1 mouse cellular context compared by ENCODE assay signal in the genomic region with DNA sequence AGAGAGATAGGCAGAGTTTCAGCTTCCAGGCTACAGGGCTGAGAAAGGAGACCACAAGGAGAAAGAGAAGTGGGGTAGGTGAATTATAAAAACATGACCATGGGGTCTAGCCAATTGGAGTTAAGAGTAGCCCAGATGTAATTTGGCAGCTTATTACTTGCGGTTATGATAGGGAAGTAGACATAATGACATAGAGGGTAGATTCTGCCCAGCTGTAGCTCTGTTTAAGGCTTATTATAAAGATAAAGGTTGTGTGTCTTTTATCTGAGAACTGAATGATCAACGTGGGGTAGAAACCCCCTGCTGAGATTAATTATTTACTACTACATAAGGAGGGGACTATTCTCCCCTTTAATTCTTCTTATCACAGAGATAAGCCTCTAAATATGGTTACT.
TF ChIP-seq lines count a peak whose summit lies in the region.

No protein-coding gene starts in this region.

TF ChIP-seq in MEL, 35 proteins besides CTCF, POLR2A, EP300 and RAD21 (continued from another document):
- TF ChIP-seq HCFC1 (IDR thresholded peaks at IDR 0.05; ENCODE audit: low read depth, low read length) (no peak), NELFE (IDR thresholded peaks at IDR 0.05; ENCODE audit: low read depth, low read length) (no peak), CHD2 (IDR thresholded peaks at IDR 0.05; ENCODE audit: low read length) (no peak), MYB (IDR thresholded peaks at IDR 0.05; ENCODE audit: low read depth, low read length) (no peak), RCOR1 (IDR thresholded peaks at IDR 0.05; ENCODE audit: low read depth, low read length) (peak; percentile 81), TAL1 (IDR thresholded peaks at IDR 0.05; ENCODE audit: low read length) (no peak), MYC (IDR thresholded peaks at IDR 0.05; ENCODE audit: low read depth, low read length) (no peak), GABPA (IDR thresholded peaks at IDR 0.05; ENCODE audit: low read depth, low read length) (no peak), SMC3 (IDR thresholded peaks at IDR 0.05; ENCODE audit: low read depth, low read length) (no peak), MAFK (IDR thresholded peaks at IDR 0.05; ENCODE audit: borderline replicate concordance, low read depth, low read length) (no peak), E2F4 (IDR thresholded peaks at IDR 0.05; ENCODE audit: borderline replicate concordance, low read depth, low read length) (no peak), USF1 (IDR thresholded peaks at IDR 0.05; ENCODE audit: low read depth, low read length) (no peak), UBTF (IDR thresholded peaks at IDR 0.05; ENCODE audit: borderline replicate concordance, insufficient read depth, low read depth, low read length) (no peak), ETS1 (IDR thresholded peaks at IDR 0.05; ENCODE audit: low read depth, low read length) (peak; percentile 92), TBP (IDR thresholded peaks at IDR 0.05; ENCODE audit: low read depth, low read length) (no peak), GATA1 (IDR thresholded peaks at IDR 0.05; ENCODE audit: low read depth, low read length) (peak; percentile 59), MXI1 (IDR thresholded peaks at IDR 0.05; ENCODE audit: low read depth, low read length) (no peak), SIN3A (IDR thresholded peaks at IDR 0.05; ENCODE audit: low read length) (peak; percentile 45; the same call in 1 of the 2 replicates), KAT2A (conservative IDR thresholded peaks at IDR 0.05; ENCODE audit: low read depth, low read length) (no peak), POLR2AphosphoS5 (IDR thresholded peaks at IDR 0.05; ENCODE audit: borderline replicate concordance, low read depth, low read length) (no peak), ZKSCAN1 (IDR thresholded peaks at IDR 0.05; ENCODE audit: low read depth, low read length) (no peak), USF2 (IDR thresholded peaks at IDR 0.05; ENCODE audit: borderline replicate concordance in 1 of 2, insufficient read depth in 1 of 2, low read depth in 1 of 2, low read length in 2 of 2) (no peak), BHLHE40 (IDR thresholded peaks at IDR 0.05; ENCODE audit: borderline replicate concordance, low read depth, low read length) (no peak), JUND (IDR thresholded peaks at IDR 0.05; ENCODE audit: low read depth, low read length) (no peak), CHD1 (IDR thresholded peaks at IDR 0.05; ENCODE audit: low read depth, low read length) (no peak), MAX (IDR thresholded peaks at IDR 0.05; ENCODE audit: low read length) (no peak), TCF12 (IDR thresholded peaks at IDR 0.05; ENCODE audit: low read depth, low read length) (peak; percentile 56), POLR2AphosphoS2 (IDR thresholded peaks at IDR 0.05; ENCODE audit: low read length) (no peak), MEF2A (IDR thresholded peaks at IDR 0.05; ENCODE audit: extremely low read depth, insufficient replicate concordance, low read depth, low read length, poor library complexity, severe bottlenecking) (no peak), ZNF384 (IDR thresholded peaks at IDR 0.05; ENCODE audit: low read depth, low read length) (no peak), MAZ (IDR thresholded peaks at IDR 0.05; ENCODE audit: low read depth, low read length) (no peak), ELF1 (IDR thresholded peaks at IDR 0.05; ENCODE audit: low read depth, low read length) (no peak)
